Mouse (Mus musculus) CH12.LX (cell line): ENCODE measurements around the gene Smoc1. TPM values are rescaled to one million over a fixed set of nuclear protein-coding genes. Genes with fewer than 3 reads are reported as not detected.

ENCODE experiments used
- DNase-seq: peaks from one replicate; pipeline ENCODE4 v3.0.0-alpha.2; 2013; ENCODE audit errors: extremely low read depth
- H3K27ac ChIP-seq: 2 replicates; pipeline ENCODE4 v1.5.1; 2012; ENCODE audit warnings: low read depth, mild to moderate bottlenecking, control low read depth, moderate library complexity; ENCODE audit not compliant: insufficient read depth
- H3K27me3 ChIP-seq: replicated peaks from 2 replicates; pipeline ENCODE3; 2012; ENCODE audit warnings: inconsistent platforms
- H3K36me3 ChIP-seq, 2 experiments: replicated peaks in 1 of 2; 2 replicates each; pipeline versions ENCODE3 to v1.6.1; 2012; ENCODE audit warnings: inconsistent platforms in 1 of 2, low read length in 1 of 2, mild to moderate bottlenecking in 1 of 2, mixed read lengths in 1 of 2, moderate library complexity in 1 of 2; ENCODE audit not compliant: control insufficient read depth in 1 of 2, insufficient read depth in 1 of 2
- H3K4me1 ChIP-seq, 2 experiments: 2 replicates each; pipeline ENCODE4 v1.6.1; 2012; ENCODE audit warnings: inconsistent platforms in 1 of 2, moderate library complexity in 1 of 2; ENCODE audit not compliant: insufficient read depth in 2 of 2, control insufficient read depth in 1 of 2
- H3K4me2 ChIP-seq: 2 replicates; pipeline ENCODE4 v1.6.1; 2012; ENCODE audit warnings: low read depth, mild to moderate bottlenecking, control low read depth; ENCODE audit not compliant: poor library complexity, insufficient read depth, severe bottlenecking
- H3K4me3 ChIP-seq, 3 experiments: fragments of 150-350 bp in 1 of 3; sonication (generic) in 1 of 3; replicated peaks in 1 of 3; 2 replicates each; pipeline versions ENCODE3 to v1.5.1; 2011 to 2012; ENCODE audit warnings: low read depth in 2 of 3, low read length in 2 of 3, mild to moderate bottlenecking in 2 of 3, moderate library complexity in 2 of 3, control low read depth in 1 of 3, improper control_type of control experiment in 1 of 3, inconsistent platforms in 1 of 3, mixed read lengths in 1 of 3; ENCODE audit not compliant: poor library complexity in 1 of 3
- H3K79me2 ChIP-seq: replicated peaks from 2 replicates; pipeline ENCODE4 v1.6.1; 2012; ENCODE audit warnings: mild to moderate bottlenecking, moderate library complexity; ENCODE audit not compliant: control insufficient read depth, poor library complexity, insufficient read depth, severe bottlenecking; ENCODE audit errors: extremely low read depth
- H3K9ac ChIP-seq: 2 replicates; pipeline ENCODE4 v1.6.1; 2012; ENCODE audit warnings: low read depth, mild to moderate bottlenecking, control low read depth, moderate library complexity; ENCODE audit not compliant: insufficient read depth
- H3K9me3 ChIP-seq: replicated peaks from 2 replicates; pipeline ENCODE3; 2012; ENCODE audit warnings: low read length, inconsistent platforms, mixed read lengths
- CHD1 ChIP-seq: IDR thresholded peaks from 2 replicates; pipeline ENCODE4 v1.6.1; 2012; ENCODE audit warnings: low read depth, low read length, improper control_type of control experiment, inconsistent platforms
- CHD2 ChIP-seq: IDR thresholded peaks from 2 replicates; pipeline ENCODE4 v1.6.1; 2011; ENCODE audit warnings: low read length, improper control_type of control experiment
- CTCF ChIP-seq, 2 experiments: IDR thresholded peaks in 1 of 2; conservative IDR thresholded peaks in 1 of 2; 2 replicates each; pipeline ENCODE4 v1.5.1; 2011 to 2012; ENCODE audit warnings: low read depth in 2 of 2, low read length in 2 of 2, improper control_type of control experiment in 1 of 2, inconsistent platforms in 1 of 2, mild to moderate bottlenecking in 1 of 2, moderate library complexity in 1 of 2
- ELF1 ChIP-seq: IDR thresholded peaks from 2 replicates; pipeline ENCODE4 v1.6.1; 2014; ENCODE audit warnings: low read depth, mild to moderate bottlenecking, inconsistent platforms, low read length, improper control_type of control experiment
- ETS1 ChIP-seq: conservative IDR thresholded peaks from 2 replicates; pipeline ENCODE4 v1.6.1; 2012; ENCODE audit warnings: low read depth, mild to moderate bottlenecking, inconsistent platforms, low read length, improper control_type of control experiment, moderate library complexity
- GABPA ChIP-seq: IDR thresholded peaks from 2 replicates; pipeline ENCODE4 v1.6.1; 2012; ENCODE audit warnings: low read depth, low read length, improper control_type of control experiment, inconsistent platforms; ENCODE audit not compliant: insufficient replicate concordance
- HCFC1 ChIP-seq: IDR thresholded peaks from 2 replicates; pipeline ENCODE4 v1.6.1; 2012; ENCODE audit warnings: low read depth, mild to moderate bottlenecking, inconsistent platforms, low read length, improper control_type of control experiment
- IRF4 ChIP-seq: IDR thresholded peaks from 2 replicates; pipeline ENCODE4 v1.6.1; 2014; ENCODE audit warnings: low read depth, mild to moderate bottlenecking, inconsistent platforms, low read length, improper control_type of control experiment
- JUND ChIP-seq: conservative IDR thresholded peaks from 2 replicates; pipeline ENCODE4 v1.6.1; 2011; ENCODE audit warnings: low read depth, low read length, improper control_type of control experiment
- KAT2A ChIP-seq: IDR thresholded peaks from 2 replicates; pipeline ENCODE4 v1.6.1; 2012; ENCODE audit warnings: low read length, improper control_type of control experiment, inconsistent platforms; ENCODE audit not compliant: insufficient replicate concordance
- MAFK ChIP-seq: IDR thresholded peaks from 2 replicates; pipeline ENCODE4 v1.6.1; 2011; ENCODE audit warnings: low read length, improper control_type of control experiment; ENCODE audit not compliant: insufficient replicate concordance
- MAX ChIP-seq: IDR thresholded peaks from 2 replicates; pipeline ENCODE4 v1.6.1; 2011; ENCODE audit warnings: low read length, improper control_type of control experiment
- MAZ ChIP-seq: IDR thresholded peaks from 2 replicates; pipeline ENCODE4 v1.6.1; 2012; ENCODE audit warnings: low read depth, mild to moderate bottlenecking, inconsistent platforms, low read length, improper control_type of control experiment, moderate library complexity
- MEF2A ChIP-seq: IDR thresholded peaks from 2 replicates; pipeline ENCODE4 v1.6.1; 2014; ENCODE audit warnings: low read depth, mild to moderate bottlenecking, inconsistent platforms, low read length, improper control_type of control experiment, borderline replicate concordance
- MXI1 ChIP-seq: IDR thresholded peaks from 2 replicates; pipeline ENCODE4 v1.6.1; 2011; ENCODE audit warnings: mild to moderate bottlenecking, low read depth, low read length, improper control_type of control experiment
- MYC ChIP-seq: IDR thresholded peaks from 2 replicates; pipeline ENCODE4 v1.6.1; 2011; ENCODE audit warnings: low read depth, mild to moderate bottlenecking, improper control_type of control experiment, low read length
- NELFE ChIP-seq: IDR thresholded peaks from 2 replicates; pipeline ENCODE4 v1.6.1; 2011; ENCODE audit warnings: low read depth, low read length, improper control_type of control experiment
- NRF1 ChIP-seq: IDR thresholded peaks from 2 replicates; pipeline ENCODE4 v1.6.1; 2014; ENCODE audit warnings: low read depth, mild to moderate bottlenecking, inconsistent platforms, low read length, improper control_type of control experiment, moderate library complexity
- PAX5 ChIP-seq: IDR thresholded peaks from 2 replicates; pipeline ENCODE4 v1.6.1; 2012; ENCODE audit warnings: low read length, inconsistent platforms, mixed read lengths
- POLR2A ChIP-seq: IDR thresholded peaks from 2 replicates; pipeline ENCODE4 v1.6.1; 2011; ENCODE audit warnings: low read depth, mild to moderate bottlenecking, improper control_type of control experiment, low read length
- POLR2AphosphoS2 ChIP-seq: IDR thresholded peaks from 2 replicates; pipeline ENCODE4 v1.6.1; 2011; ENCODE audit warnings: low read depth, low read length, improper control_type of control experiment
- SIN3A ChIP-seq: IDR thresholded peaks from 2 replicates; pipeline ENCODE4 v1.6.1; 2012; ENCODE audit warnings: low read length, improper control_type of control experiment, inconsistent platforms
- TBP ChIP-seq: conservative IDR thresholded peaks from 2 replicates; pipeline ENCODE4 v1.6.1; 2011; ENCODE audit warnings: low read depth, low read length, improper control_type of control experiment
- USF1 ChIP-seq: IDR thresholded peaks from 2 replicates; pipeline ENCODE4 v1.6.1; 2014; ENCODE audit warnings: low read depth, mild to moderate bottlenecking, inconsistent platforms, low read length, improper control_type of control experiment
- USF2 ChIP-seq: conservative IDR thresholded peaks from 2 replicates; pipeline ENCODE4 v1.6.1; 2011; ENCODE audit warnings: low read depth, low read length, improper control_type of control experiment
- ZMIZ1 ChIP-seq: IDR thresholded peaks from 2 replicates; pipeline ENCODE4 v1.6.1; 2012; ENCODE audit warnings: low read depth, mild to moderate bottlenecking, inconsistent platforms, low read length, improper control_type of control experiment
- dilution Hi-C: fragments of 300-500 bp; cut with MboI; formaldehyde crosslinking; loops from 2 replicates; pipeline ENCODE4 v1.14.3; 2020; ENCODE audit warnings: low sequenced_read_pairs; ENCODE audit not compliant: extremely low pct_unique_long_range_greater_than_20kb, extremely low pct_ligation_motif_present
- in situ Hi-C: fragments of 300-500 bp; cut with MboI; formaldehyde crosslinking; loops from 3 replicates; pipeline ENCODE4 v1.14.3; 2019; ENCODE audit warnings: low sequenced_read_pairs, low pct_ligation_motif_present, low pct_unique_long_range_greater_than_20kb, mixed read lengths
- polyA plus RNA-seq: library from polyadenylated mRNA; unstranded; fragments of >175 nt; gene quantifications from 2 replicates; pipeline ENCODE4 v1.2.1, GENCODE M21; 2012; ENCODE audit warnings: low read depth; ENCODE audit not compliant: insufficient read length
- total RNA-seq, 2 experiments: library from RNA; depleted of rRNA; stranded (reverse); fragments of 300-350 nt in 1 of 2; fragments of >200 nt in 1 of 2; gene quantifications; 2 replicates each; pipeline ENCODE4 v1.2.3; 2012 to 2014

The Smoc1 gene
- total and polyA plus RNA-seq, 3 experiments = 11.0 to 23.0 (median 11.6) TPM

GRCm38 (mm10) chr12:81019280-81019935 is 7.2 kb upstream of the Smoc1 start:
- in situ Hi-C loops (no loop called here), dilution Hi-C loops (no loop called here)
- Histone ChIP-seq H3K27ac (peak overlapping the region; percentile 16; the same call in 1 of the 2 replicates), H3K9ac (peak overlapping the region; percentile 83), H3K4me1 (peaks cover 3 to 35% of the 10 kb centered on the region in 2 experiments; a peak in 3 of 4 replicates), H3K9me3 (no peaks in the 10 kb centered on the region), H3K79me2 (peaks cover 21% of the 10 kb centered on the region), H3K4me3 (peak overlapping the region; percentile 69 to 82 (median 76)), H3K27me3 (no peaks in the 10 kb centered on the region), H3K4me2 (peak overlapping the region; percentile 90; the same call in 1 of the 2 replicates), H3K36me3 (peaks cover 0 to 49% of the 10 kb centered on the region in 2 experiments)
- no peak for TF ChIP-seq MAFK
- TF ChIP-seq MEF2A = peak; percentile 40; the same call in 1 of the 2 replicates
- TF ChIP-seq ETS1 = no peak
- peak; percentile 72; the same call in 1 of the 2 replicates for TF ChIP-seq KAT2A
- TF ChIP-seq TBP = 0 out of 2 replicates have a peak, but pooled peaks have one; percentile 16
- peak; percentile 25; the same call in 1 of the 2 replicates for TF ChIP-seq USF2
- peak; percentile 69; the same call in 1 of the 2 replicates for TF ChIP-seq SIN3A
- TF ChIP-seq JUND = no peak
- TF ChIP-seq PAX5 = no peak
- TF ChIP-seq MAX = peak; percentile 85
- no peak for TF ChIP-seq IRF4
- peak; percentile 51; the same call in 1 of the 2 replicates for TF ChIP-seq MAZ
- TF ChIP-seq GABPA = no peak
- TF ChIP-seq USF1 = peak; percentile 59
- TF ChIP-seq NRF1 = peak; percentile 5; the same call in 1 of the 2 replicates
- TF ChIP-seq MXI1 = peak; percentile 55; the same call in 1 of the 2 replicates
- peak; percentile 97 for TF ChIP-seq ELF1
- peak; percentile 61 for TF ChIP-seq POLR2A
- peak; percentile 62; the same call in 1 of the 2 replicates for TF ChIP-seq POLR2AphosphoS2
- TF ChIP-seq CHD2 = peak; percentile 92
- TF ChIP-seq CHD1 = 0 out of 2 replicates have a peak, but pooled peaks have one; percentile 40
- TF ChIP-seq ZMIZ1 = no peak
- TF ChIP-seq NELFE = peak; percentile 69
- peak; percentile 27 to 44; a peak in 2 of 4 replicates for TF ChIP-seq CTCF (conservative IDR thresholded peaks at IDR 0.05 in 1 of 2, IDR thresholded peaks at IDR 0.05 in 1 of 2; ENCODE audit: low read depth in 2 of 2, low read length in 2 of 2)
- peak; percentile 90 for TF ChIP-seq MYC
- peak; percentile 84 for TF ChIP-seq HCFC1
- DNase-seq = peak; percentile 92
